Mouse (Mus musculus) heart, embryonic 13.5 days (tissue): ENCODE measurements at regions not wholly inside any gene's neighbourhood (a gene's known extent, or its start where the extent isn't known, plus 50 kb on each side); places are given as distances from the start of the nearest gene placed in this dataset.

Experiments
- ATAC-seq: fragments of 200-750 bp; cut with Nextera tagmentation; 2 replicates; pipeline ENCODE4 v1.8.0; 2017; ENCODE audit warnings: moderate TSS enrichment; ENCODE audit not compliant: insufficient number of reproducible peaks, low FRiP score, low TSS enrichment; ENCODE audit errors: extremely low read depth
- H3K27ac ChIP-seq: fragments of 300-500 bp; sonication (generic); replicated peaks from 2 replicates; pipeline ENCODE4 v1.5.1; 2015; ENCODE audit warnings: moderate library complexity, mild to moderate bottlenecking, inconsistent platforms
- H3K27me3 ChIP-seq: fragments of 300-500 bp; sonication (generic); replicated peaks from 2 replicates; pipeline ENCODE4 v1.6.1; 2015; ENCODE audit warnings: mild to moderate bottlenecking, inconsistent platforms
- H3K36me3 ChIP-seq: fragments of 300-500 bp; sonication (generic); 2 replicates; pipeline ENCODE4 v1.6.1; 2015; ENCODE audit warnings: mild to moderate bottlenecking, inconsistent platforms
- H3K4me1 ChIP-seq: fragments of 300-500 bp; sonication (generic); 2 replicates; pipeline ENCODE4 v1.6.1; 2015; ENCODE audit warnings: inconsistent platforms
- H3K4me2 ChIP-seq: fragments of 300-500 bp; sonication (generic); 2 replicates; pipeline ENCODE4 v1.6.1; 2015; ENCODE audit warnings: inconsistent platforms, mild to moderate bottlenecking, moderate library complexity
- H3K4me3 ChIP-seq: fragments of 300-500 bp; sonication (generic); 2 replicates; pipeline ENCODE4 v1.5.1; 2015; ENCODE audit warnings: moderate library complexity, mild to moderate bottlenecking, inconsistent platforms
- H3K9ac ChIP-seq: fragments of 300-500 bp; sonication (generic); 2 replicates; pipeline ENCODE4 v1.6.1; 2015; ENCODE audit warnings: inconsistent platforms, mild to moderate bottlenecking, moderate library complexity
- H3K9me3 ChIP-seq: fragments of 300-500 bp; sonication (generic); 2 replicates; pipeline ENCODE4 v1.6.1; 2016; ENCODE audit warnings: inconsistent platforms
- whole genome bisulfite sequencing: fragments of 180-500 bp; shearing (Covaris S2); methylation state at CpG from one replicate; pipeline ENCODE4 v1.1.7; 2015; ENCODE audit warnings: mixed read lengths; 5-methylcytosine and 5-hydroxymethylcytosine counted together

DNA sequence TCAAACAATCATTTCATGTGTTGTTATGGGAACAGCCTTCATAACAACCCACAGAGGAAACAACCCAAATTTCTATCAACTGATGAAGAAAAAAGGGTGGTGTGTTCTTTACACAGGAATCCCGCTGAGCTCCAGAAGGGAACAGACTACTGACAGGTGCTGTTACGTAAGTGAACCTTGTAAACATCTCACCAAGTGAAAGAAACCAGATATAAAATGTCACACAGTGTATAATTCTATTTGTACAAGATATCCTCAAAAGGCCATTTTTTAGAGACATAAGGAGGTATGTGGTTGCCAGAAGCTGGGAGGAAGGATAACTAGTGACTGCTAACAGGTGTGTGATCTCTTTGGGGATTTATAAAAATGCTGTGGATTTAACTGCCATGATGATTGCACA, 119.9 kb downstream of the Plod2 start:
- 66% methylated on average over 2 of the region's 2 CpGs for WGBS
- Histone ChIP-seq H3K36me3 (no peaks in the 10 kb centered on the region), H3K9ac (no peak overlapping the region), H3K9me3 (no peaks in the 10 kb centered on the region), H3K4me3 (no peak overlapping the region), H3K27ac (no peak overlapping the region), H3K27me3 (no peaks in the 10 kb centered on the region), H3K4me1 (no peaks in the 10 kb centered on the region), H3K4me2 (no peak overlapping the region)
- no peak for ATAC-seq

DNA sequence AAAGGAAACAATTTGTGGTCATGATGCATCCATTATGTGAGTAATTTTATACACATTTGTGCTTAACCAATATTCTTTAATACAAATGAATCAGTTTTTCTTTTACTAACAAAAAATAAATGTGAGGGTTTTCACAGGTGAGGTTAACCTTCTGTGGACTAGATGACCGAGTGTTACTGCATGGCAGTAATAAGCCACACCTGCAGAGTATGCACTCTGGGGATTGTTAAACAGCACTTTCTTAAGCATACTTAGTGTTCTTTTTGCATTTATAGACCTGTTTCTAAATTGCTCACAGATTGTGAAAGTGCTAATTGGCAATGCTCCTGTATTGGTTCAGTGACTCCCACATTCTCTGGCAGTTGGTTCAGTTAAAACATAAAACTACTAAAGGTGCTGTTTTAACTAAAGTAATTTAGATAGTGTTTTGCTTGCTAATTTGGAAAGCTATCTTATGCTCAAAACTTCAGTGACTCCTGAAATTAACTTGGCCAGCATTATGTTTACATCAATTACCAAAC, 125.4 kb downstream of the Plod2 start:
- 75% methylated on average over 1 of the region's 1 CpGs for WGBS

DNA sequence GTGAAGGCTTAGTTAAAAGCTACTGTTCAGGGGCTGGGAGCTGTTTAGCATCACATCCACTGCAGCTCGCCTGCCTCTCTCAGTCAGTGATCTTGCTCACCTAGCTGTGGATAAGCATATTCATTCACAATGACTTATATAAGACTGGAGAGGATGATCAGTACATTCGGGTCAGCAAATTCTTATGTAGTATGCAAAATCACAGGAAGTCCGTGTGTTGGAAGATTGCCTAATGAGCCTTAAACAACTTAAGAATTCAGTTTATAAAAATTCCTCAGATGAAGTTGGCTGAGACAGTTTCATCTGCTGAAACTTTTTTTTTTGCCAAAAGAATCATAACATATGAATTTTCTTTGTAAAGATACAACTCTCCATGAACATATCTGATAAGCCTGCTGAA, 129.9 kb downstream of the Plod2 start:
- Histone ChIP-seq H3K4me1 (no peaks in the 10 kb centered on the region), H3K4me3 (no peak overlapping the region), H3K27ac (no peak overlapping the region), H3K27me3 (no peaks in the 10 kb centered on the region), H3K36me3 (no peaks in the 10 kb centered on the region), H3K9ac (no peak overlapping the region), H3K9me3 (0 out of 2 replicates have a peak, but pooled peaks cover 2% of the 10 kb centered on the region), H3K4me2 (no peak overlapping the region)
- 64% methylated on average over 3 of the region's 3 CpGs for WGBS
- ATAC-seq, result no peak

More for the DNA sequence above, 125.4 kb downstream of the Plod2 start:
- Histone ChIP-seq H3K9me3 (0 out of 2 replicates have a peak, but pooled peaks cover 2% of the 10 kb centered on the region), H3K4me1 (no peaks in the 10 kb centered on the region), H3K4me3 (no peak overlapping the region), H3K4me2 (no peak overlapping the region), H3K27ac (no peak overlapping the region), H3K9ac (no peak overlapping the region), H3K36me3 (no peaks in the 10 kb centered on the region), H3K27me3 (no peaks in the 10 kb centered on the region)
- ATAC-seq, result no peak

DNA sequence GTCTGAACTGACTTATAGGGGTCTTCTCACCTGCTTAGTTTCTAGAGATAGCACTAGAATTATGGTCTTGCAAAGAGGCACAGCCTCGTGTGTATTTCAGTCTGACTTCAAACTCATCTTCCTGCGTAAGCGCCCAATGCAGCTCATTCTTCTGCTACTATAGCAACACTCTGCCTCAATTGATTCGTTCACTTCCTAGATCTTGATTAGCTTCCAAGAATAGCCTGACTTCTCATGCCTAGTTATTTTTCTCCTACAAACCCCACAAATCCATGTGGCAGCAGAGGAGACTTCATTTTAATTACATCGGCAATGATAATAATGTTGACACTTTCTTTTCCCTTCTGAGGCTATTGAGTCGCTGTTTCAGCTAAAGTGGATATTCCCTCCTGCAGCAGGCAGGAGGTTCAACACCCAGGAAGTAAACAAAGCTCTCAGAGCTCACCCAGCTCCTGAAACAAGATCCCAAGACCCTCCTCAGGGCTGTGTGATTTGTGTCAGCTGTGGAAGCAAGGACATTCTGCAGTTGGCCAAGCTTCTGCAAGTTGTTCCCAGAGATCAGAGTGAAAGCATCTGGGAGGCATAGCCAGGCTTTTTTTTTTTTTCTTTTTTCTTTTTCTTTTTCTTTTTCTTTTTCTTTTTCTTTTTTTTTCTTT, 152.5 kb downstream of the Plod2 start:
- H3K27ac ChIP-seq, result no peak overlapping the region
- no peaks in the 10 kb centered on the region for H3K4me1 ChIP-seq
- H3K27me3 ChIP-seq, result no peaks in the 10 kb centered on the region
- no peaks in the 10 kb centered on the region for H3K9me3 ChIP-seq
- no peak for ATAC-seq
- H3K4me2 ChIP-seq, result no peak overlapping the region
- H3K4me3 ChIP-seq, result no peak overlapping the region
- no peaks in the 10 kb centered on the region for H3K36me3 ChIP-seq
- H3K9ac ChIP-seq, result no peak overlapping the region
- 54% methylated on average over 6 of the region's 6 CpGs for WGBS

DNA sequence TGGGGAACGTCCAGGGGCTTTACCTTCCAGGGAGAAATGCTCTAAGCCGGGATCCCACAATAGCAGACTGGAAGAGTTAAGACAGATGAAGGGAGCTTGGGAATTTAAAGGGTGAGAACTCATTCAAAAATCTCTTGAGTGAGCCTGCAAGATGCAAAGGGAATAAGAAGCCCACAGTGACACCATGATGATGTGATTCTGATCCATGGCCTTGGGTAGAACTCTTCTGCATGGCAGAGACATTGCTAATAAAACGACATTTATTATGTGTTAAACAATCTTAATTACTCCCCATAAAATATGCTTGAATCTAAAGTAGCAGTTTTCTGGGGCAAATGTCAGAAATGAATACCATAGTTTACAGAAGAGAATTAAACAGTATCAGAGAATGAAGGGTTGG, 155.9 kb downstream of the Plod2 start:
- Histone ChIP-seq H3K27me3 (no peaks in the 10 kb centered on the region), H3K27ac (no peak overlapping the region), H3K4me1 (no peaks in the 10 kb centered on the region), H3K4me3 (no peak overlapping the region), H3K36me3 (no peaks in the 10 kb centered on the region), H3K9ac (no peak overlapping the region), H3K9me3 (no peaks in the 10 kb centered on the region), H3K4me2 (no peak overlapping the region)
- no peak for ATAC-seq
- 56% methylated on average over 3 of the region's 3 CpGs for WGBS

DNA sequence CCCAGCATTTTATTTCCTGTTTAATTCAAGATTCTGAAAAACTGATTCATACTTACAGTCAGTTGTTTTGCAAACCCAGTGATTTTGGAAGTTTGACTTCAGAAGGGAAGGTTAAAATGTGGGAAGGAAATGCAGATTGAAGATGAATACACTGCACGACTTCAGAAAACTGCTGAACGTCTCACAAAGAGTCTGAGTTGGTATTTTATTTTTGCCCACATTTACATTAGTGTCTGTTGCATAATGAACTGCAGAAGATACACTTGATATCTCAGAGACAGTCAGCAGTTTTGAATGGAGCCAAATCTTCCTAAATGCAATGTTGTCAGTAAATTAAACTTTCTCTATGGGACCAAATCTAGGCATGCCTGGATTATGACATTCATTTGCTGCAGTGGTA, 162.7 kb downstream of the Plod2 start:
- Histone ChIP-seq H3K9ac (no peak overlapping the region), H3K36me3 (no peaks in the 10 kb centered on the region), H3K27ac (no peak overlapping the region), H3K4me1 (no peaks in the 10 kb centered on the region), H3K27me3 (no peaks in the 10 kb centered on the region), H3K4me2 (no peak overlapping the region), H3K4me3 (no peak overlapping the region), H3K9me3 (no peaks in the 10 kb centered on the region)
- WGBS, result 69% methylated on average over 2 of the region's 2 CpGs
- no peak for ATAC-seq

DNA sequence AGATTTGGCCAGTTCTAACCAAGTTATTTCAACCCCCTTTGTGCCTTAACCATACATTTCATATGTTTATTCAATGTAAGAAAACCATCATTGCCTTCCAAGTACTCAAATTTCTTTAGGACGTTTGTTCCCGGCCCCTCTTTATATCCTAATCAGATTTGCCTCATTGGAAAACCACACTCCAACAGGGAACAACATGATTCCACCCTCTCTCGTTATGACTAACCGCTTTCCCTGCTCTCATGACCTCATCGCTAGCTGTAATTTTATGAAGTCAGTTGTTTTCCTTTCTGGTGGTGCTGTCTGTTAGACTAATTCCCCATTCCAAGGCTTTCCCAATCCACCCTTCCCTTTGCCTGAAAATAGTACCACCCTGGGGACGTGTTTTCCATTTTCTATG, 165.0 kb downstream of the Plod2 start:
- WGBS, result 72% methylated on average over 6 of the region's 6 CpGs
- Histone ChIP-seq H3K4me1 (no peaks in the 10 kb centered on the region), H3K4me3 (no peak overlapping the region), H3K36me3 (no peaks in the 10 kb centered on the region), H3K9me3 (no peaks in the 10 kb centered on the region), H3K4me2 (no peak overlapping the region), H3K9ac (no peak overlapping the region), H3K27me3 (no peaks in the 10 kb centered on the region), H3K27ac (no peak overlapping the region)
- ATAC-seq, result no peak

DNA sequence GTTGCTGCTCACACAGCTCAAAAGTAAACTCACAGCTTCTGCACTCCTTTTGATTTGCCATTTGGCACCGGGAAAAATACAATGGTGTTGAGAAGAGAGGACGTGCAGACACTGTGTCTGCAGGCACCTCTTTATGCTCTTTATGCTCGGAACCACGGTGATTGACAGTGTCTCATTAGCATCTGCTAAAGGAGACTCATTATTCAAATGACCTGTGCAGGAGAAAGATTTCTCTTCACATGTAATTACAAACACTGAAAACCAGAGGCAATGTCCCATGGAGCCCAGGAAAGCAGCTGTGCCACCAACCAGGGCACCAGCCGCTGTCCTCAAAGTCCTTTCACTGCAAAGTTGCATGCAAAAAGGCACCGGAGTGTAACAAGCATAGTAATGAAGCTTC, 175.2 kb downstream of the Plod2 start:
- WGBS, result 72% methylated on average over 6 of the region's 6 CpGs
- Histone ChIP-seq H3K4me1 (no peaks in the 10 kb centered on the region), H3K27me3 (no peaks in the 10 kb centered on the region), H3K9me3 (no peaks in the 10 kb centered on the region), H3K36me3 (no peaks in the 10 kb centered on the region), H3K4me2 (no peak overlapping the region), H3K9ac (no peak overlapping the region), H3K27ac (no peak overlapping the region), H3K4me3 (no peak overlapping the region)
- no peak for ATAC-seq

DNA sequence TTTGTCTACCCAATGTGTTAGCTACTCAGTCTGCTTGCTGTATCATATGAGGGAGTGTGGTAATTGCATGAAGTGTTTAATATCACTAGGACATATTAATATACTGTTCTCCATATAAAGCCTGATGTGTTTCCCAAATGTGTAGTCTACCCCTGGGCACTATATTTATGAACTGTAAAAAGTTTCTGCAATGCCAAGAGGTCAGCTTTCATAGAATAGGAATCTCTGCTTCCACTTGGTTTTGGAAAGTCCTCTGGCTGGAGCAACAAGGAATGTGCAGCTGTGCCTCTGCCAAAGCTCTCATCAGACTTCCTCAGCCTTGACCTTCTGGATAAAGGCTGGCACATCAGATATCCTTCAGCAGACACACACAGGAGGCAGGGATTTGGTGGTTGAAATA, 176.3 kb downstream of the Plod2 start:
- ATAC-seq, result no peak
- H3K4me2 ChIP-seq, result no peak overlapping the region
- no peaks in the 10 kb centered on the region for H3K4me1 ChIP-seq

DNA sequence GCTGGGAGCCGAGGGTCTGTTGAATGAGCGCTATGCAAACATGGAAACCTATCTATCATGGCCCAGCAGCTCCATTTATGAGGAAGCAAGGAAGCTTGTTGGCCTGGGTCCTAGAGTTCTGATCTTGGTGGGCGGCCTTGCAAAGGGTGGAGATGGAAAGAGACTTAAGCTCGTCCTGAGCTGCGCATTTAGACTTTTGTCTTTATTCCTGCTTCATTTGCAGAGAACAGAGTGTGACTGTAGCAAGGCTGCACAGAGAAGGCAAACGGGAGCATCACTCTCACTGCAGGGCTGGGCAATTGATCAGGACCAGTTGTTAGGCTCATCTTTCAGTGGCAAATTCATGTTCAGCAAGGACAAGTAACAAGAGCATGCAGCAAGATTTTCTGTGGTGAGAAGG, 177.2 kb downstream of the Plod2 start:
- no peak for ATAC-seq
- Histone ChIP-seq H3K9me3 (no peaks in the 10 kb centered on the region), H3K27ac (no peak overlapping the region), H3K9ac (no peak overlapping the region), H3K27me3 (no peaks in the 10 kb centered on the region), H3K4me3 (no peak overlapping the region), H3K4me2 (no peak overlapping the region), H3K4me1 (no peaks in the 10 kb centered on the region), H3K36me3 (no peaks in the 10 kb centered on the region)
- 72% methylated on average over 6 of the region's 6 CpGs for WGBS

More for the DNA sequence above, 176.3 kb downstream of the Plod2 start:
- no peak overlapping the region for H3K27ac ChIP-seq
- no peak overlapping the region for H3K4me3 ChIP-seq
- H3K9ac ChIP-seq, result no peak overlapping the region
- H3K9me3 ChIP-seq, result no peaks in the 10 kb centered on the region
- no peaks in the 10 kb centered on the region for H3K27me3 ChIP-seq
- no peaks in the 10 kb centered on the region for H3K36me3 ChIP-seq

DNA sequence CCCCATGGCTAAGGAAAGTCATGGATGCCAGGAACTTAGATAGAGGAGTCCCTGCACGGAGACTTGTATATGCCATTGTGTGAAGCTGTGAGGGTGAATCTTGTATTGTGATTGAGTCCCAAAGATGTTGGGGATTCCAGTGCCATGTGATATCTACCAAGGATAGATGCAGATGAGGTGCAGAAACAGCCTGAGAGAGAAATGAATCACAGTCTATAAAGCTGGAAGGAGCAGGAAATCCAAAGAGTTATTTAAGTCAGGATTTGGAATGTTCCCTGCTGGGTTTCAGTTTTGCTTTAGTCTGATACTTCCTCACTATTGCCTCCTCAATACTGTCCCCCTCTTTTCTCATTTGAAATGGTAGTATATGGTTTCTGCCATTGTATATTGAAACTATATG, 186.8 kb downstream of the Plod2 start:
- Histone ChIP-seq H3K4me3 (no peak overlapping the region), H3K27me3 (no peaks in the 10 kb centered on the region), H3K27ac (no peak overlapping the region), H3K4me2 (no peak overlapping the region), H3K4me1 (0 out of 2 replicates have a peak, but pooled peaks cover 3% of the 10 kb centered on the region), H3K9ac (no peak overlapping the region), H3K36me3 (no peaks in the 10 kb centered on the region), H3K9me3 (no peaks in the 10 kb centered on the region)
- 68% methylated on average over 1 of the region's 1 CpGs for WGBS
- ATAC-seq, result no peak

DNA sequence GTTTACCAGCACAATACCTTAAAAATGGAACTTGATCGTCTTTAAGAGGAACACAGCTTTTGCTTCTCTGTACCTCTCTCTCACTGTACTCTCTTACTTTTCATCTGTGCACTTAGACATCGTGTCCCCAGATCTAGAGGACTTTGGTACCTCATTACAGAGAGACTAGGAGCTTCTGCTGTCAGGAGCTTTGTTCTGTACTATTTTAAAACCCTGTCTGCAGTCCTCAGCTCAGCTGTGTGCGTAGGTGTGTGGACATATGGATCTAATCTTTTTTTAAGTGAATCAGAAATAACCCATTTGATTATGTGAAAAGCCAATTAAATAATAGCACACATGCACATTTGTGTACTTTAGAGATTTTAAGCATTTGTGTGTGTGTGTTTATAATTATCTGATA, 189.4 kb downstream of the Plod2 start:
- no peak overlapping the region for H3K27ac ChIP-seq
- no peak overlapping the region for H3K9ac ChIP-seq
- no peak overlapping the region; the same call in 1 of the 2 replicates for H3K4me2 ChIP-seq
- H3K27me3 ChIP-seq, result no peaks in the 10 kb centered on the region
- 0 out of 2 replicates have a peak, but pooled peaks cover 3% of the 10 kb centered on the region for H3K9me3 ChIP-seq
- H3K36me3 ChIP-seq, result no peaks in the 10 kb centered on the region
- ATAC-seq, result no peak
- 45% methylated on average over 3 of the region's 3 CpGs for WGBS
- H3K4me1 ChIP-seq, result 0 out of 2 replicates have a peak, but pooled peaks cover 3% of the 10 kb centered on the region
- no peak overlapping the region for H3K4me3 ChIP-seq
